In genomic region chr19:53311524-53312335, GRCm38 (mm10) we compare ENCODE assay signal across 8 mouse cellular contexts. TPM values are rescaled to one million over a fixed set of nuclear protein-coding genes. Genes with fewer than 3 reads are reported as not detected.
DNase-seq lines count a peak whose midpoint lies in the region; ATAC-seq and TF ChIP-seq lines count a peak whose summit lies in the region.
"Had no signal": no experiment of that assay in that cellular context is flagged by ENCODE, and none has a peak within 500 bp of the region (broad histone marks: within the 10 kb centered on the region; RNA-seq: fewer than 3 reads in every experiment).

No protein-coding gene starts in this region.

- in situ Hi-C loops in CH12.LX (cut with MboI; ENCODE audit: low pct_ligation_motif_present, low pct_unique_long_range_greater_than_20kb, low sequenced_read_pairs), result loop anchor here (10.0 kb wide), 1 partner anchor 57 kb away; no protein-coding TSS in a partner anchor

- no peaks in the 10 kb centered on the region for H3K36me3 ChIP-seq in CH12.LX (replicated peaks in 1 of 2; ENCODE audit: control insufficient read depth in 1 of 2, insufficient read depth in 1 of 2, low read length in 1 of 2)
- no peaks in the 10 kb centered on the region for H3K36me3 ChIP-seq in embryonic facial prominence, embryonic 15.5 days
- H3K36me3 ChIP-seq in heart, embryonic 15.5 days, result no peaks in the 10 kb centered on the region
- no peaks in the 10 kb centered on the region for H3K36me3 ChIP-seq in macrophage (ENCODE audit: inconsistent target)
- H3K36me3 ChIP-seq in spleen, adult 2 months (ENCODE audit: control insufficient read depth, insufficient read depth, low read length), result no peaks in the 10 kb centered on the region

- ATAC-seq in embryonic facial prominence, embryonic 15.5 days (ENCODE audit: insufficient number of reproducible peaks, low FRiP score, low TSS enrichment, low read depth), result no peak
- no peak for ATAC-seq in heart, embryonic 15.5 days (replicated peaks; ENCODE audit: insufficient number of reproducible peaks, insufficient read depth, low FRiP score, low read depth)

- WGBS in embryonic facial prominence, embryonic 15.5 days, result under 1% methylated on average over 32 of the region's 37 CpGs
- under 1% methylated on average over 34 of the region's 37 CpGs for WGBS in heart, embryonic 15.5 days
- WGBS in macrophage (ENCODE audit: missing documents), result under 1% methylated on average over 34 of the region's 37 CpGs
- under 1% methylated on average over 37 of the region's 37 CpGs for WGBS in spleen, adult 2 months

- no peak for TF ChIP-seq CTCF in CH12.LX (conservative IDR thresholded peaks at IDR 0.05 in 1 of 2, IDR thresholded peaks at IDR 0.05 in 1 of 2; ENCODE audit: low read depth in 2 of 2, low read length in 2 of 2)
- no peak for TF ChIP-seq CTCF in spleen, adult 2 months (IDR thresholded peaks at IDR 0.05; ENCODE audit: extremely low read depth, insufficient read depth, insufficient read length, insufficient replicate concordance)

- no peak; the same call in 1 of the 2 replicates for TF ChIP-seq RAD21 in CH12.LX (IDR thresholded peaks at IDR 0.05; ENCODE audit: low read depth, low read length)

- no peak for DNase-seq in CH12.LX (ENCODE audit: extremely low read depth)
- peak; percentile 65 for DNase-seq in adrenal gland, adult 2 months
- peak; percentile 18 to 54 for DNase-seq in kidney, postnatal 36 days
- no peak for DNase-seq in spleen, adult 2 months (ENCODE audit: low read depth in 1 of 2, low spot score in 2 of 2)

- H3K9ac ChIP-seq in CH12.LX (ENCODE audit: insufficient read depth, low read depth), result peak overlapping the region; percentile 83
- peak overlapping the region; percentile 63 for H3K9ac ChIP-seq in embryonic facial prominence, embryonic 15.5 days
- peak overlapping the region; percentile 93 for H3K9ac ChIP-seq in heart, embryonic 15.5 days

- H3K79me2 ChIP-seq in CH12.LX (replicated peaks; ENCODE audit: control insufficient read depth, extremely low read depth, insufficient read depth, poor library complexity, severe bottlenecking) (no peaks in the 10 kb centered on the region), macrophage (ENCODE audit: inconsistent target) (peaks cover 27% of the 10 kb centered on the region; the same call in 1 of the 2 replicates)

- no peaks in the 10 kb centered on the region for H3K9me3 ChIP-seq in CH12.LX (replicated peaks; ENCODE audit: low read length)
- H3K9me3 ChIP-seq in embryonic facial prominence, embryonic 15.5 days (replicated peaks), result no peaks in the 10 kb centered on the region
- no peaks in the 10 kb centered on the region for H3K9me3 ChIP-seq in heart, embryonic 15.5 days (replicated peaks)

- dilution Hi-C loops in CH12.LX (cut with MboI; ENCODE audit: extremely low pct_ligation_motif_present, extremely low pct_unique_long_range_greater_than_20kb, low sequenced_read_pairs), result no loop called here

- no peak for TF ChIP-seq POLR2A in CH12.LX (IDR thresholded peaks at IDR 0.05; ENCODE audit: low read depth, low read length)
- no peak for TF ChIP-seq POLR2A in spleen, adult 2 months (IDR thresholded peaks at IDR 0.05; ENCODE audit: low read depth, low read length)

- H3K4me1 ChIP-seq in CH12.LX (ENCODE audit: control insufficient read depth in 1 of 2, insufficient read depth in 2 of 2), result peaks cover 19 to 27% of the 10 kb centered on the region in 2 experiments
- peaks cover 25% of the 10 kb centered on the region for H3K4me1 ChIP-seq in embryonic facial prominence, embryonic 15.5 days
- H3K4me1 ChIP-seq in heart, embryonic 15.5 days (replicated peaks), result peaks cover 25% of the 10 kb centered on the region
- H3K4me1 ChIP-seq in spleen, adult 2 months (ENCODE audit: control insufficient read depth, insufficient read depth, insufficient read length), result no peaks in the 10 kb centered on the region

- peak overlapping the region; percentile 68 to 90 (median 77) for H3K4me3 ChIP-seq in CH12.LX (replicated peaks in 1 of 3; ENCODE audit: low read depth in 2 of 3, low read length in 2 of 3, poor library complexity in 1 of 3)
- peak overlapping the region; percentile 59 for H3K4me3 ChIP-seq in embryonic facial prominence, embryonic 15.5 days (replicated peaks)
- H3K4me3 ChIP-seq in heart, embryonic 15.5 days, result peak overlapping the region; percentile 97
- H3K4me3 ChIP-seq in macrophage (ENCODE audit: inconsistent target), result peak overlapping the region; percentile 66
- peak overlapping the region; percentile 91 for H3K4me3 ChIP-seq in spleen, adult 2 months (ENCODE audit: extremely low read depth, insufficient read depth, insufficient read length)

- peak overlapping the region; percentile 89 for H3K4me2 ChIP-seq in CH12.LX (ENCODE audit: insufficient read depth, low read depth, poor library complexity, severe bottlenecking)
- H3K4me2 ChIP-seq in embryonic facial prominence, embryonic 15.5 days (replicated peaks), result peak overlapping the region; percentile 90
- peak overlapping the region; percentile 94 for H3K4me2 ChIP-seq in heart, embryonic 15.5 days

- peaks cover 17% of the 10 kb centered on the region for H3K27me3 ChIP-seq in CH12.LX (replicated peaks)
- H3K27me3 ChIP-seq in embryonic facial prominence, embryonic 15.5 days, result no peaks in the 10 kb centered on the region
- no peaks in the 10 kb centered on the region for H3K27me3 ChIP-seq in heart, embryonic 15.5 days
- H3K27me3 ChIP-seq in spleen, adult 2 months (ENCODE audit: control insufficient read depth, insufficient read depth, low read length), result no peaks in the 10 kb centered on the region

- H3K27ac ChIP-seq in CH12.LX (ENCODE audit: insufficient read depth, low read depth) (peak overlapping the region; percentile 51), macrophage (peak overlapping the region; percentile 70)
- peak overlapping the region; percentile 97 for H3K27ac ChIP-seq in embryonic facial prominence, embryonic 15.5 days (replicated peaks)
- H3K27ac ChIP-seq in heart, embryonic 15.5 days, result peak overlapping the region; percentile 99
- peak overlapping the region; percentile 50; the same call in 1 of the 2 replicates for H3K27ac ChIP-seq in spleen, adult 2 months (ENCODE audit: insufficient read depth, low read length)

- no peak for TF ChIP-seq EP300 in CH12.LX (IDR thresholded peaks at IDR 0.05; ENCODE audit: low read length)

TF ChIP-seq in CH12.LX, 34 proteins besides CTCF, POLR2A, EP300 and RAD21:
- no peak for TF ChIP-seq SMC3 (IDR thresholded peaks at IDR 0.05; ENCODE audit: low read depth, low read length)
- TF ChIP-seq MYC (IDR thresholded peaks at IDR 0.05; ENCODE audit: low read depth, low read length), result no peak
- no peak for TF ChIP-seq USF1 (IDR thresholded peaks at IDR 0.05; ENCODE audit: low read depth, low read length)
- TF ChIP-seq NELFE (IDR thresholded peaks at IDR 0.05; ENCODE audit: low read depth, low read length), result no peak
- no peak for TF ChIP-seq ZMIZ1 (IDR thresholded peaks at IDR 0.05; ENCODE audit: low read depth, low read length)
- 0 out of 2 replicates have a peak, but pooled peaks have one; percentile 22 for TF ChIP-seq CHD1 (IDR thresholded peaks at IDR 0.05; ENCODE audit: low read depth, low read length)
- no peak for TF ChIP-seq TBP (conservative IDR thresholded peaks at IDR 0.05; ENCODE audit: low read depth, low read length)
- TF ChIP-seq MAX (IDR thresholded peaks at IDR 0.05; ENCODE audit: low read length), result no peak
- TF ChIP-seq IRF4 (IDR thresholded peaks at IDR 0.05; ENCODE audit: low read depth, low read length), result no peak; the same call in 1 of the 2 replicates
- TF ChIP-seq MXI1 (IDR thresholded peaks at IDR 0.05; ENCODE audit: low read depth, low read length), result no peak
- TF ChIP-seq SIN3A (IDR thresholded peaks at IDR 0.05; ENCODE audit: low read length), result peak; percentile 64; the same call in 1 of the 2 replicates
- TF ChIP-seq MEF2A (IDR thresholded peaks at IDR 0.05; ENCODE audit: borderline replicate concordance, low read depth, low read length), result no peak
- no peak for TF ChIP-seq MAFK (IDR thresholded peaks at IDR 0.05; ENCODE audit: insufficient replicate concordance, low read length)
- no peak for TF ChIP-seq KAT2A (IDR thresholded peaks at IDR 0.05; ENCODE audit: insufficient replicate concordance, low read length)
- no peak for TF ChIP-seq POLR2AphosphoS2 (IDR thresholded peaks at IDR 0.05; ENCODE audit: low read depth, low read length)
- TF ChIP-seq ELF1 (IDR thresholded peaks at IDR 0.05; ENCODE audit: low read depth, low read length), result no peak; the same call in 1 of the 2 replicates
- TF ChIP-seq HCFC1 (IDR thresholded peaks at IDR 0.05; ENCODE audit: low read depth, low read length), result no peak

RNA-seq across cellular contexts. Expression of gene Mxi1, which starts 1.4 kb away (rescaled TPM):
- total RNA-seq in CH12.LX (2012; rRNA removed), result 8.1 and 19.9 TPM in 2 replicates
- 14.5 and 18.9 TPM in 2 replicates for total RNA-seq in CH12.LX (2014; rRNA removed)
- polyA plus RNA-seq in CH12.LX (2012; ENCODE audit: insufficient read length, low read depth), result 10.6 and 10.9 TPM in 2 replicates
- 10 to 100 TPM; 29.6 to 31.1 TPM for total RNA-seq in adrenal gland, adult 2 months (2021)
- 15.6 and 17.2 TPM in 2 replicates for polyA plus RNA-seq in adrenal gland, adult 2 months (2012; rRNA removed)
- polyA plus RNA-seq in embryonic facial prominence, embryonic 15.5 days (2015; fragmentation: Nextera tagmentation; extraction: Ambion mirVana), result 41.7 and 47.9 TPM in 2 replicates
- polyA plus RNA-seq in heart, embryonic 15.5 days (2015; fragmentation: Nextera tagmentation; extraction: Ambion mirVana), result 38.6 and 39.1 TPM in 2 replicates
- 10 to 100 TPM in 11 of 26 experiments, 1 to 10 TPM in 14, under 1 TPM in 1; 0.43 to 61.1 (median 7.0) TPM for total RNA-seq in macrophage (2018; cell fraction: chromatin; rRNA removed)
- total RNA-seq in macrophage (2018; cell fraction: cytosol; rRNA removed), result 10 to 100 TPM in 13 of 26 experiments, 1 to 10 TPM in 13; 3.5 to 24.3 (median 11.7) TPM
- total RNA-seq in macrophage (2018; cell fraction: nucleus; rRNA removed), result 10 to 100 TPM in 9 of 26 experiments, 1 to 10 TPM in 17; 1.1 to 20.5 (median 5.1) TPM
- polyA plus RNA-seq in macrophage (2018), result 16.2 to 18.7 TPM (median 18.3 TPM) in 3 replicates
- polyA plus RNA-seq in spleen, adult 2 months (2012; rRNA removed), result 10.9 and 12.7 TPM in 2 replicates

RNA-seq across cellular contexts. Expression of gene Gm10197, which starts 59.8 kb away (rescaled TPM):
- 3.9 TPM in 1 of 2 replicates, not detected in the other for total RNA-seq in CH12.LX (2012; rRNA removed)
- not detected in 2 replicates for total RNA-seq in CH12.LX (2014; rRNA removed)
- 11.5 TPM in 1 of 2 replicates, not detected in the other for polyA plus RNA-seq in CH12.LX (2012; ENCODE audit: insufficient read length, low read depth)
- total RNA-seq in adrenal gland, adult 2 months (2021), result not detected
- not detected in 2 replicates for polyA plus RNA-seq in adrenal gland, adult 2 months (2012; rRNA removed)
- not detected in 2 replicates for polyA plus RNA-seq in embryonic facial prominence, embryonic 15.5 days (2015; fragmentation: Nextera tagmentation; extraction: Ambion mirVana)
- polyA plus RNA-seq in heart, embryonic 15.5 days (2015; fragmentation: Nextera tagmentation; extraction: Ambion mirVana), result 2.5 TPM in 1 of 2 replicates, not detected in the other
- total RNA-seq in macrophage (2018; cell fraction: chromatin; rRNA removed), result not detected
- not detected for total RNA-seq in macrophage (2018; cell fraction: cytosol; rRNA removed)
- total RNA-seq in macrophage (2018; cell fraction: nucleus; rRNA removed), result not detected
- not detected in 3 replicates for polyA plus RNA-seq in macrophage (2018)
- polyA plus RNA-seq in spleen, adult 2 months (2012; rRNA removed), result not detected in 2 replicates
- total RNA-seq: hematopoietic stem cell, adult 5-6 weeks had no signal

Comparison
In these comparisons a context has a peak if more than half of its experiments do, and no peak if none do; other contexts are left out.
1. DNase-seq: peak in adrenal gland, adult 2 months (single experiment) and kidney, postnatal 36 days (2 of 2); none in CH12.LX (single experiment) and spleen, adult 2 months (0 of 2).
2. Peak in every context shown above with its lines, with median percentiles within 50 percentile points of each other: H3K27ac ChIP-seq, H3K4me2 ChIP-seq, H3K4me3 ChIP-seq and H3K9ac ChIP-seq.